Mouse (Mus musculus) hindlimb bud, embryonic 11.5 days (tissue): ENCODE data around the gene Fbxw8.

ENCODE experiments used
- DNase-seq: peaks from one replicate; pipeline ENCODE4 v3.0.0-alpha.2; 2012; ENCODE audit warnings: low read depth, low spot score; ENCODE audit errors: extremely low spot score

Gene Fbxw8

DNA sequence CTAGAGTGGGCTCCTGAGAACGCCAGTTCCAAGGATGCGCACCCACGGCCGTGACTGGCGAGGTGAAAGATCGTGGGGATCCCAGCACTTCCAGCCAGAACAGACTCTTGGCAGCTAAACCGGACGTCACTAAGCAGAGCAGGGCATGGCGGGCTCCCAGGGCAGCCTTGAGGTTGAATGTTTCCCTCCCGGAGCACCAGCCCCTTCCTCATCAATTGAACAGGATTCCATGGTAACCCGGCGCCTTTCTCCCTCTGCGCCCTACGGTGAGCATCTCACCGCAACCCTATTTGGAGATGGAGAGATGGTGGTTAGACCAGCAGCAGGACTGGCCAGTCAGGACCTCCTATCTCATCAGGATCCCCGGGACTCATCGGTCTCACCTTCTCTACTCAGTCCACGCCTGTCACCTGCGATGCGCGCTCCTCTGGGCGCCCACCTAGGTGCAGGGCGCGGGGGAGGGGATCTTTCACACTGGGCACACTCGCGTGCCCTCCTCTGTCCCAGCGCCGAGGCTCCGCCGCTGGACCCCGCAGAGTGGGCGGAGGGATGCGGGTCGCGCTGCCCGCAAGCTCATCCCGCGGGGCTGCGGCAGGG, 128.1 kb downstream of the Fbxw8 start:
- DNase-seq: no peak

DNA sequence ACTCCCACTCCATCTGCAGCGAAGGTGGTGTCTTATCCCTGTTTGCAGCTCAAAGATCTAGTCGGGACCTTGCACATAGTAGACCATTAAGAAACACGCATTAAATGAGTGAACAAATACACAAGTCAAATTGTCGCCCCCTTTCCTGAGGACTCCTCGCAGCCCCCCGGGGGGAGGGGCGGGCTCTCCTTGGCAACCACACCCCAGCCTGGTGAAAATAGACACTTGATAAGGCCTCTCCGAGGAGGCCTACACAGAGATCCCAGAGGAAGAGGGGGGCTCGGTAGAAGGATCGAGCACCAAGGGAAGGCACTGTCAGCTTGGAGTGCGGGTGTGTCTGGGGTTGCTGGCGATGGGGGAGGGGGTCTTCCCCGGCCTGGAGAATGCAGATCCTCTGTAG, 128.9 kb downstream of the Fbxw8 start:
- DNase-seq: no peak

DNA sequence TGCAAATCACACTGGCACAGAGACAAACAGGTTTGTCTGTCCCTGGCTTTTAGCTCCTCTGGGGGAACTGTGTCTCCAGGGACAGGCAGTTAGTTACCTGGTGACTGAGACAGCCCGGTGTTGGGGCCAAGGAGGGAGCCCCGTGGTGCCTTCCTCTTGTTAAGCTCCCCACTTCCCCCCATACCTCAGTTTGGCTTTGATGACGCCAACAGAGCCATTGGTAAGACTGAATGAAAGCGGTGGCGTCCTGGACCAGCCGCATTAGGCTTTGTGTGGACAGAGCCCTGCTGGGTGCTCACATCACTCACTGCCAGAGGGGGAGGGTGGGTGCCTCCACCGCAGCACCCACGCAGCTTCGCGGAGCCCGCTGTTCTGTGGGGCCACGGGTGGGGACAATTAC, 129.4 kb downstream of the Fbxw8 start:
- no peak for DNase-seq

GRCm38 (mm10) chr5:118023053-118023452, 132.2 kb downstream of the Fbxw8 start:
- no peak for DNase-seq

DNA sequence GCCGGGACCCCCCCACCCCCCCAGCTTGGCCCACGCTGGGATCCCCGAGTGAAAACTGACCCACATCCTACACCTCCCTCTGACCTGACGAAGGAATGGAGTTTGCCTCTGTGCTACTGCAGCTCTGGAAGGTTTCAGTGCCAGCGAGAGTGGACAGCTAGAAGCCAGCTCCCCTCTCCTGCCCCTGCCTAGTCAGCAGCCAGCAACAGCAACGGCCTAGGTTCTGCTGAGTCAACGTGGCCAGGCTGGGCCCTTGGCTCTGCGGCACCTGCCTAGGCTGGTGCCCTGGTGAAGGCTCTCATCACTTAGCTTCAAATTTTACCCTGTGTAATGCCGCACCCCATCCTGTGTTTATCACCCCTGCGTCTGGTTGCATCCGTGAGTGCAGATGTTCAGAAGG, 135.4 kb downstream of the Fbxw8 start:
- no peak for DNase-seq

DNA sequence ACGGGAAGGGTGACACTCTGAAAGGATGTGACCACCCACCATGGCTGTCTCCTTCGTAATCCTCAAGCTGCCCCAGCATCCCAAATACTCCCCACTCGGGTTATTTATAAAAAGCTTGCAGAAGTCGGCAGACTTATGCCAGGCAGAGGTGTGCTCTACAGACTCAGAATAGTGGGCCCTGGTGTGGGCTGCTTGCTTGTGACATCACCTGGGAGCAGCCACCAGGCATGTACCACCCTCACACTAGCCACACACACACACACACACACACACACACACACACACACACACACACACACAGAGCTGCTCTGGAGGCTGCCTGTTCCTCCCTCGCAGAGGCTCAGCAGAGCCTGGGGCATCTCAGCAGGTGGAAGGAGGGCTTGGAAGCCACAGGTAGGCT, 137.7 kb downstream of the Fbxw8 start:
- DNase-seq: no peak

DNA sequence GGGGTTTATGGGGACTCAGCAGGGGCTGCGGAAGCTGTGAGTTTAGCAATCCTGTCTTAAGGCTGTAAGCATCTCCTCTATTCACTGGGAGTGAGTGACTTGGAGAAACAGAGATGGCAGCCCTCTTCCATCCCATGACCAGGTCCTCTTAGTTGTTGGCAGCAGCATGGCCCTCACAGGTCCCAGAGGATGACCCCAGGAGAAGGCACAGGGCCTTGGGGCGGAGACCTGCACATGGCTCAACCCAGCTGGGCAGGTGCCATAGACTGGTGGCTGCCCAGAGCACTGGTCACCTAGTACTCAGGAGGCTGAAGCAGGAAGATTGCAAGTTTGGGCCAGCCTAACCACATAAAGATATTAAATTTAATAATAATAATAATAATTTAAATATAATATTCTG, 139.6 kb downstream of the Fbxw8 start:
- no peak for DNase-seq

DNA sequence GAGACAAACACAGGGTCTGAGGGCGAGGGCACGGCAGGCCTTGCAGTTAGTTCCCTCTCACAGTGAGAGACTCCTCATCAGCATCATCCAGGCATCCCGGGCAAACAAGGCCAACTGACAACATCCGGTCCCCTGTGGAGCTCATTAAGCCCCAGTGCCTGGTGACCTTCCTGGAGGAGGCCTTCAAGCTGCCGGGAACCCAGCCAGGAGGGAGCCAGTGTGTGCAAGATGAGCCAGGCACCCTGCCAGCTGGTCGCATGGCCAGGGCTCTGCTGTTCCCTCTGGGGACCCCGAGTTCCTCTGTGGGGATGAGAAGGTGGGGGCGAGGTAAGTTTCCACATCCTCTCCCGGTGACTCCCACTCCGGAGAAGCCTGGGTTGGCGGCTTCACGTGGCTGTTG, 140.2 kb downstream of the Fbxw8 start:
- DNase-seq: no peak
